Mouse (Mus musculus): Measurements from ENCODE around the gene Apoc2. TPM values are rescaled to one million over a fixed set of nuclear protein-coding genes. Genes with fewer than 3 reads are reported as not detected.

Apoc2 gene
- total RNA-seq, 2 experiments from 2014 or later = not detected

GRCm38 (mm10) chr7:19676662-19677061, 1.1 kb downstream of the Apoc2 start:
- DNase-seq = no peak

- DNase-seq = no peak
These were observed 1.9 kb downstream of the Apoc2 start for GRCm38 (mm10) chr7:19675824-19676223.

- DNase-seq = no peak
These were observed 4.5 kb downstream of the Apoc2 start for GRCm38 (mm10) chr7:19673083-19673699.

- DNase-seq = no peak
These were observed 6.2 kb downstream of the Apoc2 start for GRCm38 (mm10) chr7:19671511-19671910.

- peak; percentile 87 to 90 for DNase-seq
These were observed 8.6 kb downstream of the Apoc2 start for GRCm38 (mm10) chr7:19668947-19669721.

- DNase-seq = no peak
These were observed 10.3 kb downstream of the Apoc2 start for GRCm38 (mm10) chr7:19667434-19667833.

GRCm38 (mm10) chr7:19666750-19667149, 11.0 kb downstream of the Apoc2 start:
- DNase-seq = no peak

GRCm38 (mm10) chr7:19664955-19665841, 12.5 kb downstream of the Apoc2 start, which contains the start of gene Clptm1:
Gene Clptm1, minus strand, starts transcription at chr7:19665033.
- DNase-seq = peak; percentile 97 to 98

GRCm38 (mm10) chr7:19664455-19664954, 13.2 kb downstream of the Apoc2 start:
- DNase-seq = no peak

GRCm38 (mm10) chr7:19663940-19664339, 13.8 kb downstream of the Apoc2 start:
- DNase-seq = no peak

- no peak for DNase-seq
These were observed 25.1 kb downstream of the Apoc2 start for GRCm38 (mm10) chr7:19652614-19653013.

- no peak for DNase-seq
These were observed 26.5 kb downstream of the Apoc2 start for GRCm38 (mm10) chr7:19651063-19651786.

GRCm38 (mm10) chr7:19641223-19641622, 36.5 kb downstream of the Apoc2 start:
- DNase-seq = no peak

- DNase-seq = no peak
These were observed 42.5 kb downstream of the Apoc2 start for GRCm38 (mm10) chr7:19635074-19635827.

- no peak for DNase-seq
These were observed 43.1 kb downstream of the Apoc2 start for GRCm38 (mm10) chr7:19634591-19634990.

- DNase-seq = no peak
These were observed 43.9 kb downstream of the Apoc2 start for GRCm38 (mm10) chr7:19633855-19634254.

GRCm38 (mm10) chr7:19633197-19633596, 44.5 kb downstream of the Apoc2 start:
- DNase-seq = no peak

GRCm38 (mm10) chr7:19632720-19633119, 45.0 kb downstream of the Apoc2 start:
- no peak for DNase-seq

GRCm38 (mm10) chr7:19632275-19632674, 45.5 kb downstream of the Apoc2 start:
- DNase-seq = no peak

GRCm38 (mm10) chr7:19629361-19629734, 48.4 kb downstream of the Apoc2 start, which contains the start of gene Relb:
Gene Relb, minus strand, starts transcription at chr7:19629438.
- DNase-seq = peak; percentile 83 to 84

Measured in layer of hippocampus, postnatal 36 days (tissue).